Mouse (Mus musculus): ENCODE data around the gene Ube2q1.

Ube2q1 gene

DNA sequence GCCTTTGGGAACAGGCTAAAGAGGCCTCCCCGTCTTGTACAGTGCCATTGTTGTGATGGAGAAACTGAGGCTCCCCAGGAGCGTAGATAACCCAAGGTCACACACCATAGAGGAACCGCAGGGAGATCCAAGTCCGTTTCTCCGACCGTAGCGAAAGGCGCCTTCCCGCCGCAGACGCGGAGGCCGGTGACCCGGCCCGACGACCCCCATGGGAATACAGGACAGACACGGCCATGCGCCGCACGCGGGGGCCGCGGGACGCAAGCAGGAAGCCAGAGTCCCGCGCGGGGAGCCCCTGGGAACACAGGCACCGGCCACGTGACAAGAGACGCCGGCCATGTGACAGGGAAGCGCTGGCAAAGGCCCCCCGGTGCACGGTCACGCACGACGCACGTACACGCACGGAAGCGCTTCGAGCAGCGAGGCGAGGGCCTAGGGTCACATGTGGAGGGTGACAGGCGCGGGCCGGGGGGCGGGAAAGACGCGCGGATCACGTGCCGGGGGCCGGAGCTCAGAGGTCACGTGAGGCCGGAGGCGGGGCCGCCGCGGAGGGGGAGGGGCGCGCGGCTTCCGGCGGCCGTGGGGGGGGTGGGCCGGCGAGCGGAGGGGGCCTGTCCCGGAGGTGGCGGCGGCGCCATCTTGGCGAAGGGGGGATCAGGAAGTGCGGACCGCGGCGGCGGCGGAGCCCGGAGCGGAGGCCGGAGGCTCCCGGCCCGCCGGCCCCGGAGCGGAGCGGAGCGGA, at the start of gene Ube2q1:
Gene Ube2q1, plus strand, starts transcription at position 649 of the 742 bp plus-strand sequence.
- DNase-seq: peak; percentile 98

DNA sequence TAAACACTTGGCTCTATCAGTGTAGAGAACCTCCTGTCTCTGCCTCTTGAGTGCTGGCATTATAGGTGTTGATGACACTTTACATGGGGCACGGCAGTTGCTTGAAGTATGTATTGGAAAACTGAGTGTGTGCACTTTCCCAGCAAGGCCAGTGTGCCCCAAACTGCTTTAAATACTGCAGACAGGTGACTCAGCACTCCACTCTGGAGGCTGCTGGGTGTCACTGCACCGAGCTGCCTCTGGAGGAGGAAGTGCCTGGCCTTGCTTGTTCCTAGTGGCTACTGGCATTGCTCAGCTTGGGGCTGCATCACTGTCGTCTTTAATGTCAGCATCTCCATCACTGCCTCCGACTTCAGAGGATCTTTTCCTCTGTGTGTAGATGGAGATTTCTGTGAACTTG, 46.4 kb upstream of the Ube2q1 start:
- peak; percentile 45 for DNase-seq

DNA sequence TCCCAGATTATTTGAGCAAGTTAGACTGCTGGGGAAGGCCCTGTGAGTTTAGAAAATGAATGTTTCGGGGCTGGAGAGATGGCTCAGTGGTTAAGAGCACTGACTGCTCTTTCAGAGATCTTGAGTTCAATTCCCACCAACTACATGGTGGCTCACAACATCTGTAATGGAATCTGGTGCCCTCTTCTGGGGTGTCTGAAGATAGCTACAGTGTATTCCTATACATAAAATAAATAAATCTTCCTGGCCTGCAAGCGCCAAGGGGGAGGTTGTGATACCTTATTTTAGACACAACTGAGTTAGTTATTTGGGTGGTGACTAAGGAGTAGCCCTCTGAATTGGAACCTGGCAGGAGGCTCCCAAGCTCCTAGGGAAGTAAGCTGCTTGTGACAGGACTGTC, 44.6 kb upstream of the Ube2q1 start:
- DNase-seq: no peak

DNA sequence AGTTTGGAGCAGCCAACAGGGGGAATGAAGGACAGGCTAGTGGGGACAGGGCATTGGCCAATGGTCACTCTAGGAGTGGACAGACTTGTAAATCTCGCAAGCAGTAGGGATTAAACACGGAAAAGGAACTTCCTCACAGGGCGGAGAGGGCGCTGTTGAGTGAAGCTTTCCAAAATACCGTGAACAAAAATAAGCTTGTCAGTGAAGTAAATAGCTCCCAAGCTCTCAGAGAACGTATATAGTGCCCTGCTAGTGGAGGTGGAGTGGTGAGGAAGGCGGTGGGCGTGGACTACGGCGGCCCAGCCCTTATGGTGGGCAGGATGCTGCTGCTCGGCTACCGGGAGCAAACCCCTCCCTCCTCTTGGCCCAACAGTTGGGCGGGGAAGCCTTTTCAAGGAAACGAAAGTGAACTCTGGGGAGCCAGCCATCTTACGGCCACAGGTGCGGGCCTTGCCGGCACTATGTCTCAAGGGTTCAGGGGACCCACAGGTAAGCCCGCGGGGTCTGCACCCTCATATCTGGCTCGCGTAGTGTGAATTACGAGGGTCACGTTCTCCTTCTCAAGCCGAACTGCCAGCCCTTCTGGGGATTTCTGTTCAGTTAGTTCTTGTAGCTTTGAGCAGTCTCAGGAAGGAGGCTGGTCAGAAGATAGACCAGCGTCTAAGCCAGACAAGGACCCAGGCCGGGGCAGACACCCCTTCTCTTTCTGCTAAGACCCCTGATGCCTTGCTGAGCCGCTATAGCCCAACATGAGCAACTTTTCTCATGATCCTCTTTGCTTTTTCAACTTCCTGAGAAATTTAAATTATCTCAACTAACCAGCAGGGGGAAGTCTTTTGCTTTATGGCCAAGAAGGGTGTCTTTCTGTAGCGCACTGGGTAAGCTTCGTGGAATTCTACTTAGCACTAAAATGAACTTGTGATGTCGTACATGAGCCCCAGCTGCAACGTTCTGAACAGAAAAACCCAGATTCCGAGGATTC, 42.8 kb upstream of the Ube2q1 start:
- peak; percentile 79 for DNase-seq

DNA sequence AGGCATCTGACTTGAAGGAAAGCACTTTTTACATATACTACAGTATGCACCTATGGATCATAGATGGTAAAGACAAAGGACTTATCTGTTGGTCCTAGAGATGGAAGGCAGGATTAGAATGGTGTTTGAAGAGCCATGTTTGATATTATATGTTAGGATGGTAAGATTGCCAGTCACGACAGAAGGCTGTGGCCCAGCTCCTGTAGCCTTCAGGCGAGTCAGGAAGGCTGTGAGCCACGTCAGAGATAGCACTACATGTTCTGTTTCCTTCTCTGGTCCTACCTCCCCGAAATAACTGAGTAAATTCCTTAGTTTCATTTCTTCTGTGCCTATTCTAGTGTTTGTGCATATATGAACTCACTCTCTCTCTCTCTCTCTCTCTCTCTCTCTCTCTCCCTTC, 41.3 kb upstream of the Ube2q1 start:
- no peak for DNase-seq

DNA sequence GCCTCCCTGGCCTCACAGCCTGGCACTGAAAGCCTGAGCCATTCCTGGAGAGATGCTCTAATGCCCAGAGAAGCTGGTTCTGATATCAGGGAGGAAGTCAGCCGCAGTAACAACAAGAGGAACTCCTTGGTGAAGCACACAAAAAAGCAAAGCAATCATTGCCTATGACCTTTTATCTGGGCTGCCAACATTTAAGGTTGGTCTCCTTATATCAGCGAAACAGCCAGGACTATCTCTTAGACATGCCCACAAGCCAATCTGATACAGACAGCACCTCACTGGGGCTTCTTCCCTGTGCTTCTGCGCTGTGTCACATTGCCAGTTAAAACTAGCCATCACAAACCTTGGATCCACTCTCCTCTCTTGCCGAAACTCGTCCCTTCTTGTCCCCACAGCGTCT, 34.9 kb upstream of the Ube2q1 start:
- no peak for DNase-seq

DNA sequence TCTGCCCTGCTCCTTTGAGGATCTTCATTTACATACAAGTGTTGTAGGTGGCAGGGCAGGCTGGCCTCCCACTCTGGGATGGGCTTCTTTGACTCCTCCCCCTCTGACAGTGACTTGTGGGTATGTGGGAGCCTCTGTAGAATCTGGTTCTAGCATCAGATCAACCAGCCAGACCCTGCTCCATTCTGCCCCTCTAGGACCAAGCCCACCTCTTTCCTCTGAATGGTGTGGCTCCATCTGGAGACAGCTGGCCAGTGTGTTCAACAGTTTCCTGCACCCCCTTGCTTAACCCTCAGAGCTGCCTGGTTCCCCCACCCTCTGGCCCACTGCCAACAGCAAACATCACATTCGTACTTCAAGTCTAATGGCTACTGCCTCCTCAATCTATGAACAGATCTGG, 21.1 kb upstream of the Ube2q1 start:
- DNase-seq: no peak

DNA sequence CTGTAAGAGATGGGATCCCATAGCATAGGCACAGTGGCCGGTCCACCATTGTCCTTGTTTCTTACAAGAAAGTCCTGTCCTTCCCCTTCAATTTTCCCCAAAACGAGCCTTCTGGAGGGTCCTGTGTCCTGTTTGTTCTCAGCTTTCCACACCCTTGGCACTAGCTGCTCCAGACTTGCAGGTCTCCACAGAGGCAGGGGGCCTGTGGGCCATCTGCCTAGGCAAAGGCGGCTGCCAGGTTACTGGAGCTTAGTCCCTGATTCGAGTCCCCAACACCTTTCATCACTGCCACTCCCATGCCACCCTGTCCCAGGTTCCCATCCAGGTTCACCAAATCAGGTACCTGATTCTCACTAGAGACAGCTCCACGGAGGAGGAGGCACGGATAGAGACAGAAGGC, 18.1 kb upstream of the Ube2q1 start:
- no peak for DNase-seq

DNA sequence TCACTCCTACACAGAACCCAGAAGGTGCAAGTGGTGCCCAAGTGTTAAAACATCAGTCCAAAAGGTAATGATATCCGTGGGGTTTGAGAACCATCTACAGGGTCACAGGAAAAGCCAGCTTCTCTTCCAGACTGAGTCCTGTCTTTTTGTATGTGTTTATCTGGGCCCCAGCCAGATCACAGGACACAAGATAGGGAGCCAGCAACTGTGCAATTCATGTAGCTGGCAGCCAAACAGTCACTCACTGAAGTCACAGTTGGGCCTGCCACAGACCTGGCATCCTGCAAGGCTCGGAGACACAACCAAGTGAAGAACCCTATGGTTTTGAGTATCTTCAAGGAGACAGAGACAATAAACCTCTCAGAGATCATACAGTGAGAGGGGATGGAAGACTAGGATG, 15.6 kb upstream of the Ube2q1 start:
- DNase-seq: no peak

DNA sequence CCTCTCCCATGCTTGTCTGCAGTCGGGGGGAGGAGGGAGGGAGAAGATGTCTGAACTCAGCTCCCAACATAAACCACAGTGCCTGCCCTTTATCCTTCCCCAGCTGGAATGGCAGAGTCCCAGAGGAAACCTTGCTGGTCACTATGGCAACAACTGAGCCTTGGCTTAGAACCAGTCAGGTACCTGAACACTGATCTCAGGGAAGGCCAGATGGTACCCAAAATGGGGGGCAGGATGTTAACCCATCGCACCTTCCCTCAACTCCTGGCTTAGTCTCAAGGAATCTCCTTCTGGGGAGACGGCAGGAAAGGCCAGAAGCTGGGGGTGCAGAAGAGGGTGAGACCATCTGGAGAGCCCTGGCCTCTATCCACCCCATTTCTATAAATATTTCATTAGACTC, 13.6 kb upstream of the Ube2q1 start:
- DNase-seq: no peak

DNA sequence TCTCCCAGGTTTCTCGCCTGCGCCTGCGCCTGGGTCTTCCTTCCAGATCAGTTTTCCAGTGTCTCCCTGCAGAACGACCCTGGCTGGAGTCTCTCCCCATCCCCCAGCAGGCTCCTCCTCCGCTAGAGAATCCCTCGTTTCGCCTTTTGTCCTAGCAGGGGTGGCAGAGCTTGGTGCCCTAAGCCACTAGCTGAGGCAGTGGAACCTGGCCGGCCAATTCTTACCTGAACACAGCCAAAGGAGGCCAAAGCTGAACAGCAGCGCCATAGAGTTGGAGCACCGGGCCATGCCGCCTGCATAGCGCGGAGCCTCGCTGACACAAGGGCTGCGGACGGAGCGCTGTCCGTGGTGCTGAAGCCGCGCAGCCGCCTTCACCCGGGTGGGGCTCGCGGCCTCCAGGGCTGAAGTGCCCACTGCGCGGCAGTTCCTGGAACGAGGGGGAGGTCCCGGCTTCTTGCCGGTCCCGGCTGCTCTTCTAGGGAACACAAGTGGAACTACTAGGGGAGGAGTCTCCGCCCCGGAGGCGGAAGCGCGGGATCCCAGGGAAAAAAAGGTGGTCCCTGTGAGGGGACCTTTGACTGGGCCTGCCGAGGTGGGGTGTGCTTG, 9.2 kb upstream of the Ube2q1 start, which contains the start of gene Chrnb2:
Gene Chrnb2, minus strand, starts transcription at position 514 of the 606 bp plus-strand sequence.
- DNase-seq: peak; percentile 88

DNA sequence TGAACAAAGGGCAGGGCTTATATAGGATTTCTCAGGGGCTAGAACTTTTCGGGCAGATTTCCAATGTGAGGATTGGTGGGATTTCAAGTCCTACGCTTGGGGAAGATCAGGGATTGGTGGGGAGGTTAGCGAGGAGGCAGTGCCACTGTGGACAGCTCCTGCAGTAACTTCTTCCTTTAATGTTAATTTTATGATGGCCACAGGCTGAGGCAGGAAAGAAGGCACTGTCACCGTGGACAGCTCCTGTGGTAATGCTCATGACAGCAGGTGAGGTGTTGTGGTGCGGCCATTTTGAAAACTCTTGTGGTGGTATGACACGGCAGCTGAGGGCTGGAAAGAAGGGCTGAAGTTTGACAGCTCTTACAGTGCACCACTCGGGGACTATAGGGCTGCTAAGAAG, 3.8 kb upstream of the Ube2q1 start:
- no peak for DNase-seq

DNA sequence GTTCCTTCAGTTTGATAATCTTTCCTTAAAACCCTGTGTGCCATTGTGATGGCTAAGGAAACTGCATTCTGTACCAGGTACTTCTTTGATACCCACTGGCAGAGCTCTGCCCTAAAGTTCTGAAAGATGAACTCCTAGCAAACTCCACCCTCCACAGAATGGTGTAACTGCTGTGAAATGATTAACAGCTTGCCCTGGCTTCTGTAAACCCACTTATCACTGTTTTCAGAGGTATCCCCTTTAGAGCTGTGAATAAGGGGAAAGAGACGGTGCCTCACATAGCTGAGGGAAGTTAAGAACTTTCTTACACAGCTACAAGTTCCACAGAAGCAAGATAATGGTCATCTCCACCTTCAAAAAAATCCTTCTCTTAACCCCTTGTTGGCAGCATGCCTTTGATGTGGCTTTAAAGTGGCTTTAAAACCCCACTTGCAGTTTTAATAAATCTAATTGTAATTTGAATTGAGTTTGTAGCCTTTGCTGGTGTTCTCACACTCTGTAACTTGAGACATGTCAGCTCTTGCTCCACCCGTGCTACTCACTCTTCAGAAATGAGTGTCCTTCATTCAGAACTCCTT, 2.9 kb upstream of the Ube2q1 start:
- no peak for DNase-seq

DNA sequence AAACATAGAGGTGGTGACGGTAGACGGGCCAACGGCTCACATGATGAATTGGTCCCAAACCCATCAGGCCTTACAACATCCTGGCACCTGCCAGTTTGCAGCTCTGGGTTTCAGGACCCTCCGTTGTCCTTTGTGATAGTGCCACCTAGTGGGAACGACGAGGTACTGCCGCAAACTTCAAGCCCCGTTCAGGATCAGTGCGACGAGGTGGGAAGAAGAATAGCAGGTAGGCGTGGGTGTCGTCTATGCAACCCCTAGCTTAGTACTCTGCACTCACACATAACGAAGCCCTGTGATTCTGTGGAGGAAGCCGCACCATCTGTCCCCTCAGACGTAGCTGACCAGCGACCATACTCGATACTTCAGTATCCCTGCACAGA, 838 bp upstream of the Ube2q1 start:
- peak; percentile 92 for DNase-seq

DNA sequence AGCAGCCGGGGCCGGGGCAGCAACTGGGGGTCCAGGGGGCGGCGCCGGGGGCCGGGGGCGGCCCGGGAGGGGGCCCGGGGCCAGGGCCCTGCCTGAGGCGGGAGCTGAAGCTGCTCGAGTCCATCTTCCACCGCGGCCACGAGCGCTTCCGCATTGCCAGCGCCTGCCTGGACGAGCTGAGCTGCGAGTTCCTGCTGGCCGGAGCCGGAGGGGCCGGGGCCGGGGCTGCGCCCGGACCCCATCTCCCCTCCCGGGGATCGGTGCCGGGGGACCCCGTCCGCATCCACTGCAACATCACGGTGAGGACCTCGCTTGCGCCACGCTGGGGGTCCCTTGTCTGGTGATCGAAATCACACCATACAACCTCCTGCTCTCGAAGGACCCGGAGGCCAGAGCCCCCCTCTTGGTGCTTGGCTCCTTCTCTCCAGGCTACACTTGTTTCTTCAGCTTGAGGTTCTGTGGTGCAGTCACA, 360 bp downstream of the Ube2q1 start:
- DNase-seq: no peak

DNA sequence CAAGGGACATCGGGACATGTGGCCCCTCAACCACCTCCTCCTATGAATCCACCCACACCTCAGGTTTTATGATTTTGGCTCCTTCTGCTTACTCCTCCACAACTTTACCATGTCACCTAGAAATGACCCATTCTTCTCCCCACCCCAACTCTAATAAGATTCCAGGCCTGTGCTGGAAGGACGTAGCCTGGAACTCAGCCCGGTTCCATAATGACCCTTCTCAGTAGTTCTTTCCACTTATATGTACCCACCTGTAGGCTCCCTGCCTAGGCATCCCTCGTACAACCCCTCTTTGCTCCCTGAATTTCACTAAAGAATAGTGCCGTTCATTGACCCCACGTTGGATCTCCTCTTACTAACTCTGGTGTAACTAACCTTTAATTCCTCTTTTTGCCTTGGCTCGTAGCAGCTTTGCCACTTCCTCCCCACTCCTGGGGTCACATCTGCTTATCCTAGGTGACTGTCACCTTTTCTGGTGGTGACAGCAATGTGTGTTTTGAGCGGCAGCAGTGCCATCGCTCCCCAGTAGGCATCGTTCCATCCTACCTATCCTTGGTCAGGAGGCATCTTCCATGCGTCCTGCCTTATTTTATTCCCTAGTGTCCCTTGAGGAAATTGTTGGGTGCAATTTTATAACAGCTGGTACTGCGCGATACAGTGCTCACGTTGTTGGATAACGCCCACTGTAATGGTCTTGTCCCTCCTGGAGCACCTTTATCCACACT, 982 bp downstream of the Ube2q1 start:
- DNase-seq: no peak

DNA sequence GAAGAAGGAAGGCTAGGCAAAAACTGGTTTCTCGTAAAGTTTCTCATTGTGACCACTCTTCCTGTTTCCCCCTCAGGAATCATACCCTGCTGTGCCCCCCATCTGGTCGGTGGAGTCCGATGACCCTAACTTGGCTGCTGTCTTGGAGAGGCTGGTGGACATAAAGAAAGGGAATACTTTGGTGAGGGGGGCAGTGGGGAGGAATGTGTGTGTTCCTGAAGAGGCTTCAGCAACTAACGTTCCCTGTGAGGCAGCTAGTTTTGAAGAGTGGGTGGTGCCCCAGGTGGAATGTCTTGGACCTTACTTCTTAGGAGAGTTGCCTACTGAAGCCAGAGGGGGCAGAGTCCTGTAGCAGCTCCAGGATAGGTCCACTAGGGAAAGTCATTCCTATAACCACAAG, 2.6 kb downstream of the Ube2q1 start:
- DNase-seq: no peak

DNA sequence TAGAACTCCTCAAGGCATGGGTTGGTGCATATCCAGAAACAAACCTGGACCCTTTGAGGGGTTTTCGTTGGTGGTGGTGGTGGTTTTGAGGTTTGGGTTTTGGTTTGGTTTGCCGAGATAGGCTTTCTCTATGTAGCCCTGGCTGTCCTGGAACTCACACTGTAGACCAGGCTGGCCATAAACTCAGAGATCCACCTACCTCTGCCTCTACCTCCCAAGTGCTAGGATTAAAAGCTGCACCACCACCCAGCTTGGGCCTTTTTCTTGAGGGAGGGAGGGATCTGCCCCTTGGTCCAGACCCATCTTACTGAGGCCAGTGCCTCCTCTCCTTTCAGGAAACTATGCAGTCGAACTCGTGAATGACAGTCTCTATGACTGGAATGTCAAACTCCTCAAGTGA, 6.7 kb downstream of the Ube2q1 start:
- no peak for DNase-seq

DNA sequence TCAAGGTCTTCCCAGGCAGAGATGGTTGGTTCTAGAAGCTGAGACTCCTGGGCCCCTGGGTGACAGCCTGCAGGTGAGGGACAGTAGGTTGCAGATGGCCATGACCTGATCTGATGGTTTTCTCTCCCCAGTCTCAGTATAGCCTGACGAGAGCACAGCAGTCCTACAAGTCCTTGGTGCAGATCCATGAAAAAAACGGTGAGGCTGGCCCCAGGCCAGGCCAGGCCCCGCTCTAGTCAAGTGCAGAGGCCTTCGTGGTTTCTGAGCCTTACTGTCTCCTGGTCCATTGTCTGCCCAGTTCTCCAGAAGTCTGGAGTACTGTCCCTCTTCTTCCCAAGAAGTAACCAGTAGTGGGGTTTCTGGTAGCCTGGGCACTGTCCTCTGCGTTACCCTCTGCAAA, 8.2 kb downstream of the Ube2q1 start:
- DNase-seq: no peak

DNA sequence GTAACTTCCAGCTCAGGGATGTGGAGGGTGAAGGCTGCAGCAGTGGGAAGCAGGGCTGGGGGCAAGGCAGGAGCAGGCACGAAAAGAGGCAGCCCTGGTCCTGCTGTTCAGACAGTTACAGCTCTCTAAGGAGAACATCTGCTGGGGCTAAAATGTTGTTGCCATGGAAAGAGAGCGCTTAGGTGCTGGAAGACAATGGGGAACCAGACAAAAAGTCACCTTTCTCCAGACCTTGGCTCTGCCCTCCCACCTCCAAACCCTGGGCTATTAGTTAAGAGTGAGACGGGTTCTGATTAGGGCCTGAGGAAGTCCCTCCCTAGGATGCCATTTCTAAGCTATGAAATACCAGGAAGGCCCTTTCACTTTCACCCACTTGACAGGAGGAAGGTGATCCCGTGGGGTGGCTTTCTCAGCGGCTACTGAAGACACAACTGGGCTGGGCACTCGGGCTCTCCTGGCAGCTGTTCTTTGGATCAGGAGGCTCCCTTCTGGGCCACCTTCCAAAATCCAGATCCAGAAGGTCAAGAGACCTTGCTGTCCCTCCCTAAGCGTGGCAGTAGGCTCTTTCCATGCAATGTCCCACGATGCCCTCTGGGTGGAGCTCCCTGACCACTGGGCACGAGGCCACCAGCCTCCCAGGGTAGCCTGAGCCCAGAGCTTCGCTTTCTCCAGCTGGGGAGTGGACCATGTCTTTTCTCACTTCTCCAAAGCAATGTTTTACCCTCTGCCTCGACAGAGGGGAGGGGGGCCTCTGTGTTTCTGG, 11.8 kb downstream of the Ube2q1 start:
- DNase-seq: peak; percentile 77

DNA sequence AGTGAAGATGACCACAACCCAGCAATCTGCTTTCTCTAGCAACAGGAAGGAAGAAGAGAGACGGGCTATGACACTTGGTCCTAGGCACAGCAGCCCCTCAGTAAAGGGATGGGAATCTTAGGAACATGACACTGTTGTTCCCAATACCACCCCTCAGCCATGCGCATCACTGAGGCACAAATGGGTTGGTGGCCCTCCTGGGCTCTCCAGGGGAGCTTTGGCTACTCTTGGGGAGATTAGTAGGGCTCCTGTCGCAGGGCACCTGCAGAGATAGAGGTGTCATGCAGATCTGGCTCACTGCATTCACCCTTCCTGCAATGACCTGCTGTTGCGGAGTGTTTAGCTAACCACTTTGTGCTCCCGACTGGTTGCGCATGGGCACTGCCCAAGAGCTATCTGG, 12.9 kb downstream of the Ube2q1 start:
- DNase-seq: no peak
